Mouse (Mus musculus) kidney, adult 2 months (tissue): Measurements from ENCODE around the gene Rrp36.

Source experiments
- CTCF ChIP-seq: fragments of 200-500 bp; conservative IDR thresholded peaks from 2 replicates; pipeline ENCODE4 v1.5.1; 2011; ENCODE audit warnings: low read depth, mild to moderate bottlenecking, control low read depth, low read length, moderate library complexity, mixed read lengths; ENCODE audit not compliant: insufficient read depth, insufficient read length
- POLR2A ChIP-seq: fragments of 200-500 bp; IDR thresholded peaks from one replicate; pipeline ENCODE4 v1.6.1; 2011; ENCODE audit warnings: low read depth, low read length, control low read depth

GRCm38 (mm10) chr17:46621324-46621723 lies 52.8 kb downstream of the Rrp36 start:
- TF ChIP-seq CTCF = no peak
- no peak for TF ChIP-seq POLR2A
